Mouse (Mus musculus) frontal cortex, adult 2 months (tissue): ENCODE measurements at regions not wholly inside any gene's neighbourhood (a gene's known extent, or its start where the extent isn't known, plus 50 kb on each side); places are given as distances from the start of the nearest gene placed in this dataset.
A peak's percentile ranks its signal among the peaks of the same experiment; 100 is the strongest.

Experiments
- DNase-seq, 2 experiments: peaks; one replicate each; pipeline ENCODE4 v3.0.0; 2022; ENCODE audit warnings: low spot score in 1 of 2; ENCODE audit errors: extremely low spot score in 1 of 2

GRCm38 (mm10) chr1:50847156-50847555 is 53.3 kb upstream of the Tmeff2 start:
- DNase-seq: peak; percentile 4 to 10
